Mouse (Mus musculus) liver, embryonic 15.5 days (tissue): ENCODE measurements around the gene Fopnl. TPM values are rescaled to one million over a fixed set of nuclear protein-coding genes. Genes with fewer than 3 reads are reported as not detected.
A peak's percentile ranks its signal among the peaks of the same experiment; 100 is the strongest.

Source experiments
- ATAC-seq: fragments of 200-750 bp; cut with Nextera tagmentation; 2 replicates; pipeline ENCODE4 v1.8.0; 2017; ENCODE audit warnings: moderate number of reproducible peaks, mild to moderate bottlenecking, moderate library complexity; ENCODE audit not compliant: insufficient read depth
- H3K27ac ChIP-seq: fragments of 300-500 bp; sonication (generic); replicated peaks from 2 replicates; pipeline ENCODE4 v1.5.1; 2015; ENCODE audit warnings: mild to moderate bottlenecking, inconsistent platforms
- H3K27me3 ChIP-seq: fragments of 300-500 bp; sonication (generic); 2 replicates; pipeline ENCODE4 v1.6.1; 2015; ENCODE audit warnings: mild to moderate bottlenecking, inconsistent platforms
- H3K36me3 ChIP-seq: fragments of 300-500 bp; sonication (generic); replicated peaks from 2 replicates; pipeline ENCODE4 v1.6.1; 2015; ENCODE audit warnings: moderate library complexity, mild to moderate bottlenecking, inconsistent platforms
- H3K4me1 ChIP-seq: fragments of 300-500 bp; sonication (generic); replicated peaks from 2 replicates; pipeline ENCODE4 v1.6.1; 2015; ENCODE audit warnings: inconsistent platforms
- H3K4me2 ChIP-seq: fragments of 300-500 bp; sonication (generic); 2 replicates; pipeline ENCODE4 v1.6.1; 2015; ENCODE audit warnings: moderate library complexity, mild to moderate bottlenecking, inconsistent platforms
- H3K4me3 ChIP-seq: fragments of 300-500 bp; sonication (generic); replicated peaks from 2 replicates; pipeline ENCODE4 v1.5.1; 2015; ENCODE audit warnings: mild to moderate bottlenecking, inconsistent platforms
- H3K9ac ChIP-seq: fragments of 300-500 bp; sonication (generic); 2 replicates; pipeline ENCODE4 v1.6.1; 2015; ENCODE audit warnings: moderate library complexity, mild to moderate bottlenecking, inconsistent platforms
- H3K9me3 ChIP-seq: fragments of 300-500 bp; sonication (generic); replicated peaks from 2 replicates; pipeline ENCODE4 v1.6.1; 2016; ENCODE audit warnings: inconsistent platforms
- WGBS: fragments of 180-500 bp; shearing (Covaris S2); methylation state at CpG from one replicate; pipeline ENCODE4 v1.1.7; 2015; ENCODE audit warnings: mixed read lengths; ENCODE audit not compliant: insufficient replicate concordance; 5-methylcytosine and 5-hydroxymethylcytosine counted together
- polyA plus RNA-seq: library from polyadenylated mRNA; unstranded; fragments of >200 nt; fragmentation: Nextera tagmentation; extraction: Ambion mirVana; gene quantifications from 2 replicates; pipeline ENCODE4 v1.2.1, GENCODE M21; 2015

The Fopnl gene
- polyA plus RNA-seq, 1 experiment from 2014 or later = 62.8 TPM

- ATAC-seq = peak; percentile 40; the same call in 1 of the 2 replicates
- Histone ChIP-seq H3K27me3 (no peaks in the 10 kb centered on the region), H3K27ac (peak overlapping the region; percentile 93), H3K4me3 (no peak overlapping the region), H3K9ac (no peak overlapping the region; the same call in 1 of the 2 replicates), H3K4me2 (peak overlapping the region; percentile 65), H3K4me1 (peaks cover 50% of the 10 kb centered on the region), H3K36me3 (peaks cover 50% of the 10 kb centered on the region), H3K9me3 (no peaks in the 10 kb centered on the region)
- 10% methylated on average over 1 of the region's 1 CpGs for WGBS
Observed at GRCm38 (mm10) chr16:14307373-14307772, 9.8 kb downstream of the Fopnl start.

GRCm38 (mm10) chr16:14306451-14306850, 10.8 kb downstream of the Fopnl start:
- H3K4me3 ChIP-seq = no peak overlapping the region
- no peak overlapping the region for H3K9ac ChIP-seq
- ATAC-seq = no peak
- peak overlapping the region; percentile 4; the same call in 1 of the 2 replicates for H3K27ac ChIP-seq
- no peak overlapping the region for H3K4me2 ChIP-seq
- peaks cover 50% of the 10 kb centered on the region for H3K4me1 ChIP-seq
- H3K27me3 ChIP-seq = no peaks in the 10 kb centered on the region
- peaks cover 50% of the 10 kb centered on the region for H3K36me3 ChIP-seq
- 76% methylated on average over 1 of the region's 1 CpGs for WGBS
- no peaks in the 10 kb centered on the region for H3K9me3 ChIP-seq

- H3K27me3 ChIP-seq = no peaks in the 10 kb centered on the region
- ATAC-seq = no peak
- H3K4me2 ChIP-seq = no peak overlapping the region
- H3K27ac ChIP-seq = no peak overlapping the region
- H3K36me3 ChIP-seq = peaks cover 58% of the 10 kb centered on the region
- H3K9ac ChIP-seq = no peak overlapping the region
- WGBS = 81% methylated on average over 3 of the region's 3 CpGs
- H3K9me3 ChIP-seq = no peaks in the 10 kb centered on the region
- no peak overlapping the region for H3K4me3 ChIP-seq
- peaks cover 37% of the 10 kb centered on the region for H3K4me1 ChIP-seq
Observed at GRCm38 (mm10) chr16:14304791-14305190, 12.4 kb downstream of the Fopnl start.

GRCm38 (mm10) chr16:14303676-14304075, 13.5 kb downstream of the Fopnl start:
- no peak for ATAC-seq

GRCm38 (mm10) chr16:14303148-14303547, 14.1 kb downstream of the Fopnl start:
- H3K4me2 ChIP-seq = no peak overlapping the region
- H3K27me3 ChIP-seq = no peaks in the 10 kb centered on the region
- peaks cover 22% of the 10 kb centered on the region for H3K4me1 ChIP-seq
- H3K36me3 ChIP-seq = peaks cover 72% of the 10 kb centered on the region
- no peaks in the 10 kb centered on the region for H3K9me3 ChIP-seq
- H3K9ac ChIP-seq = no peak overlapping the region
- no peak overlapping the region for H3K4me3 ChIP-seq
- H3K27ac ChIP-seq = no peak overlapping the region
- 83% methylated on average over 2 of the region's 2 CpGs for WGBS
- no peak for ATAC-seq

More at GRCm38 (mm10) chr16:14303676-14304075, 13.5 kb downstream of the Fopnl start:
- H3K9me3 ChIP-seq = no peaks in the 10 kb centered on the region
- H3K9ac ChIP-seq = no peak overlapping the region
- no peaks in the 10 kb centered on the region for H3K27me3 ChIP-seq
- H3K4me1 ChIP-seq = peaks cover 27% of the 10 kb centered on the region
- 73% methylated on average over 7 of the region's 7 CpGs for WGBS
- no peak overlapping the region for H3K27ac ChIP-seq
- no peak overlapping the region for H3K4me2 ChIP-seq
- H3K36me3 ChIP-seq = peaks cover 68% of the 10 kb centered on the region
- no peak overlapping the region for H3K4me3 ChIP-seq

GRCm38 (mm10) chr16:14298461-14298860, 18.7 kb downstream of the Fopnl start:
- Histone ChIP-seq H3K27ac (no peak overlapping the region), H3K9ac (no peak overlapping the region), H3K9me3 (no peaks in the 10 kb centered on the region), H3K36me3 (peaks cover 54% of the 10 kb centered on the region), H3K27me3 (peaks cover 4% of the 10 kb centered on the region; the same call in 1 of the 2 replicates), H3K4me3 (no peak overlapping the region), H3K4me2 (no peak overlapping the region), H3K4me1 (0 out of 2 replicates have a peak, but pooled peaks cover 2% of the 10 kb centered on the region)
- ATAC-seq = no peak
- 86% methylated on average over 4 of the region's 4 CpGs for WGBS

- Histone ChIP-seq H3K27ac (no peak overlapping the region), H3K9ac (no peak overlapping the region), H3K9me3 (no peaks in the 10 kb centered on the region), H3K4me1 (no peaks in the 10 kb centered on the region), H3K4me2 (no peak overlapping the region), H3K4me3 (no peak overlapping the region), H3K36me3 (peaks cover 47% of the 10 kb centered on the region), H3K27me3 (peaks cover 11% of the 10 kb centered on the region)
- 82% methylated on average over 4 of the region's 4 CpGs for WGBS
- ATAC-seq = no peak
Observed at GRCm38 (mm10) chr16:14297746-14298145, 19.5 kb downstream of the Fopnl start.

- H3K4me3 ChIP-seq = no peak overlapping the region
- no peaks in the 10 kb centered on the region for H3K4me1 ChIP-seq
- no peak overlapping the region for H3K9ac ChIP-seq
- peaks cover 42% of the 10 kb centered on the region for H3K36me3 ChIP-seq
- H3K4me2 ChIP-seq = no peak overlapping the region
- WGBS = 82% methylated on average over 3 of the region's 3 CpGs
- no peaks in the 10 kb centered on the region for H3K9me3 ChIP-seq
- ATAC-seq = no peak
- H3K27me3 ChIP-seq = peaks cover 17% of the 10 kb centered on the region
- H3K27ac ChIP-seq = no peak overlapping the region
Observed at GRCm38 (mm10) chr16:14297137-14297536, 20.1 kb downstream of the Fopnl start.

GRCm38 (mm10) chr16:14296544-14297124, 20.6 kb downstream of the Fopnl start:
- 75% methylated on average over 2 of the region's 2 CpGs for WGBS

GRCm38 (mm10) chr16:14295291-14295690, 21.9 kb downstream of the Fopnl start:
- Histone ChIP-seq H3K27ac (no peak overlapping the region), H3K4me2 (no peak overlapping the region), H3K9ac (no peak overlapping the region), H3K4me3 (no peak overlapping the region), H3K36me3 (peaks cover 24% of the 10 kb centered on the region), H3K4me1 (peaks cover 2% of the 10 kb centered on the region), H3K27me3 (peaks cover 35% of the 10 kb centered on the region), H3K9me3 (no peaks in the 10 kb centered on the region)
- WGBS = 38% methylated on average over 2 of the region's 2 CpGs
- ATAC-seq = no peak

More at GRCm38 (mm10) chr16:14296544-14297124, 20.6 kb downstream of the Fopnl start:
- no peaks in the 10 kb centered on the region for H3K9me3 ChIP-seq
- H3K27ac ChIP-seq = no peak overlapping the region
- no peaks in the 10 kb centered on the region for H3K4me1 ChIP-seq
- H3K4me2 ChIP-seq = no peak overlapping the region
- no peak for ATAC-seq
- peaks cover 22% of the 10 kb centered on the region for H3K27me3 ChIP-seq
- no peak overlapping the region for H3K4me3 ChIP-seq
- peaks cover 37% of the 10 kb centered on the region for H3K36me3 ChIP-seq
- H3K9ac ChIP-seq = no peak overlapping the region

GRCm38 (mm10) chr16:14292205-14293199, 24.7 kb downstream of the Fopnl start:
- Histone ChIP-seq H3K4me3 (no peak overlapping the region), H3K9me3 (no peaks in the 10 kb centered on the region), H3K9ac (no peak overlapping the region)

More at GRCm38 (mm10) chr16:14292205-14293199, 24.7 kb downstream of the Fopnl start:
- 14% methylated on average over 31 of the region's 31 CpGs for WGBS
- no peaks in the 10 kb centered on the region for H3K36me3 ChIP-seq
- peaks cover 2% of the 10 kb centered on the region for H3K4me1 ChIP-seq
- H3K27ac ChIP-seq = no peak overlapping the region
- H3K4me2 ChIP-seq = peak overlapping the region; percentile 35
- no peak for ATAC-seq
- H3K27me3 ChIP-seq = peaks cover 43% of the 10 kb centered on the region
